ENCODE assay signal across 13 mouse cellular contexts in genomic region chr2:158236698-158237097, GRCm38 (mm10).
"Had no signal": no experiment of that assay in that cellular context is flagged by ENCODE, and none has a peak within 500 bp of the region (broad histone marks: within the 10 kb centered on the region; RNA-seq: fewer than 3 reads in every experiment).

No protein-coding gene starts in this region.

- DNase-seq: lung, adult 18-20 months; lung, embryonic 14.5 days; lung, postnatal 10 days; lung, postnatal 4 days; midbrain, embryonic 14.5 days; retina, postnatal 1 day; right cerebral cortex, adult 18-20 months; right cerebral cortex, postnatal 25 days; right cerebral cortex, postnatal 4 days; spleen, adult 18-20 months; thymus, adult 18-20 months; thymus, postnatal 14 days; thymus, postnatal 4 days had no signal
